Mouse (Mus musculus) C2C12 (cell line): ENCODE results near the gene Suz12.

Source experiments
- CEBPB ChIP-seq: IDR thresholded peaks from one replicate; pipeline ENCODE4 v1.6.1; 2011; ENCODE audit warnings: low read depth, mild to moderate bottlenecking, control low read depth, moderate library complexity
- CTCF ChIP-seq: IDR thresholded peaks from one replicate; pipeline ENCODE4 v1.5.1; 2011; ENCODE audit not compliant: control insufficient read depth, insufficient read depth, insufficient read length
- MYOD1 ChIP-seq: IDR thresholded peaks from one replicate; pipeline ENCODE4 v1.6.1; 2011; ENCODE audit warnings: low read depth; ENCODE audit not compliant: control insufficient read depth, insufficient read length
- MYOG ChIP-seq: IDR thresholded peaks from one replicate; pipeline ENCODE4 v1.6.1; 2011; ENCODE audit not compliant: control insufficient read depth, insufficient read length; ENCODE audit errors: extremely low read depth

- TF ChIP-seq CTCF (no peak), CEBPB (no peak), MYOG (no peak), MYOD1 (no peak)
Observed at GRCm38 (mm10) chr11:80054659-80055058, 61.8 kb downstream of the Suz12 start.
